Mouse (Mus musculus) E14TG2a.4 (cell line): ENCODE measurements around the gene Mllt6.

Experiments used
- CTCF ChIP-seq: conservative IDR thresholded peaks from 2 replicates; pipeline ENCODE4 v1.5.1; 2014; ENCODE audit warnings: low read length
- POU5F1 ChIP-seq: IDR thresholded peaks from 2 replicates; pipeline ENCODE4 v1.6.1; 2014; ENCODE audit warnings: low read length, borderline replicate concordance

DNA sequence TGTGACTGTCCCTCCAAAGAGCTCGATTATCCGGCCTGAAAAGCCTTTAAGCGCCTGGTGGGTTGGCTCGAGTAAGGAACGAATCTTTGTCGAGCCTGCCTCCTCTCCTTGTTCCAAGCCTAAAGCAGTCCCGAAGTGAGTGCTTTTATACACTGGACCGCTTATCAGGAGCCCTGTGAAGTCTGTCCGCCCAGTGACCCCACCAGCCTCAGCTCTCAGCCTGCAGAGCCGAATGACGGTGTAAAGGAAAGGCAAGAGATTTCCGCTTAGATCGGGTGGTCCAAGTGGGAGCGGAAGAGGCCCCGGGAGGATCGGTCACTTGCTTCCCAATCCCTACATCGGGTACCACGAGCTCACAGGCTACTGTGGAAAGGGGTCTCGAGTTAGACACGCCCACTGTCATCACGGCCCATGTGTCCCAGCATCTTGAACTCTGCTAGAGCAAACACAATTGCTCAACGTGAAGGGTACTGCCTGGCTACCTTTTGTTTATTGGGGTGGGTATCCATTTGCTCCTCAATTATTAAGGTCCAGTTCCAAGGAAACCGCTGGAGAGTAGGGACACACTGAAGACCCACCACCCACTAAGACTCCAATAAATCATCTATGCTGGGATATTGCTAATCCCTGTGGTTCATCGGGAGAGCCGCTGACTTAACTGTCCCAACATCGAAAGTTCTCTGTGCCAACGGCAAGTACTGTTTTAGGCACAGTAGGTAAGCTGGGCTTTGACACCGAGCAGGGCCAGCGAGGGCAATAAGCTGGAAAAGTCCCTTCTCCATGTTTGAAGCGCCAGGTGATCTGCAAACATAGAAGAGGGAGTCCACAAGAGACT is 37.7 kb downstream of the Mllt6 start:
- TF ChIP-seq CTCF (no peak), POU5F1 (no peak)
